In the genomic region with DNA sequence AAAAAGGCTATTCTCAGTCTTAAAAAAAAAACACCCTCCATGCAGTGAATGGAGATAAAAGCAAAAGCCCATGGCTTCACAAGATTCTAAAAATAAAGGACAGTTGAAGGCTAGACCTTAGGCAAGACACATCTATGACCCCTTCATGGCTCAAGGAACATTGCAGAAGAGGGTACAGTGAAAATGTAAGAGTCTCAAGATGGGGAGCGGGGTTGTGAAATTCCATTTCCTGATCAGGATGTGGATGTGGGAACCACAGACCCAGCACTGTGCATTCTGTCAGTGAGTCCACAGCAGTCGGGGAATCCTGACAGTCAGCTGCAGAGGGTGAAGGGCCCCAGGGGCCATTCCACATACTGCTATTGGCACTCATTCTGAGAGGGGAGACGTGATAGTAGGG, we compare ENCODE assay signal across 23 mouse cellular contexts.
"Had no signal": no experiment of that assay in that cellular context is flagged by ENCODE, and none has a peak within 500 bp of the region (broad histone marks: within the 10 kb centered on the region; RNA-seq: fewer than 3 reads in every experiment).

No protein-coding gene starts in this region.

- H3K36me3 ChIP-seq: hindbrain, embryonic 13.5 days; hindbrain, embryonic 15.5 days; limb, embryonic 13.5 days; limb, embryonic 15.5 days had no signal

- ATAC-seq: hindbrain, postnatal 0 days; intestine, embryonic 16.5 days; liver, embryonic 12.5 days had no signal

- H3K4me2 ChIP-seq: heart, embryonic 12.5 days; hindbrain, embryonic 13.5 days; hindbrain, embryonic 15.5 days; kidney, embryonic 15.5 days; limb, embryonic 13.5 days; limb, embryonic 15.5 days; liver, embryonic 12.5 days had no signal

- H3K27me3 ChIP-seq: heart, embryonic 12.5 days; hindbrain, embryonic 13.5 days; hindbrain, embryonic 15.5 days; kidney, embryonic 15.5 days; limb, embryonic 13.5 days; limb, embryonic 15.5 days; liver, embryonic 12.5 days had no signal

- DNase-seq: gastrocnemius, adult 2 months; gastrocnemius, postnatal 10 days; gastrocnemius, postnatal 25 days; heart, adult 18-20 months; heart, postnatal 10 days; kidney, adult 11 months; kidney, adult 2 months; kidney, postnatal 14 days; kidney, postnatal 36 days; layer of hippocampus, adult 9-11 months; layer of hippocampus, postnatal 36 days; left cerebral cortex, postnatal 4 days had no signal

- H3K9me3 ChIP-seq: heart, embryonic 10.5 days; heart, embryonic 12.5 days; hindbrain, embryonic 13.5 days; hindbrain, embryonic 15.5 days; kidney, embryonic 15.5 days; limb, embryonic 13.5 days; limb, embryonic 15.5 days; liver, embryonic 12.5 days had no signal

- H3K27ac ChIP-seq: gastrocnemius, adult 2 months; heart, embryonic 10.5 days; hindbrain, embryonic 13.5 days; hindbrain, embryonic 15.5 days; hindbrain, postnatal 0 days; kidney, embryonic 15.5 days; kidney, postnatal 0 days; limb, embryonic 13.5 days; limb, embryonic 15.5 days; liver, embryonic 12.5 days had no signal

- H3K9ac ChIP-seq: heart, embryonic 12.5 days; hindbrain, embryonic 13.5 days; hindbrain, embryonic 15.5 days; kidney, embryonic 15.5 days; limb, embryonic 13.5 days; limb, embryonic 15.5 days; liver, embryonic 12.5 days had no signal

- H3K4me3 ChIP-seq: gastrocnemius, adult 2 months; heart, embryonic 10.5 days; heart, embryonic 12.5 days; hindbrain, embryonic 13.5 days; hindbrain, embryonic 15.5 days; kidney, embryonic 15.5 days; limb, embryonic 13.5 days; limb, embryonic 15.5 days; liver, embryonic 12.5 days had no signal

- H3K4me1 ChIP-seq: liver, embryonic 12.5 days had no signal
